Mouse (Mus musculus) adipocyte (in vitro differentiated cells): Measurements from ENCODE around the gene Klf12.
A peak's percentile ranks its signal among the peaks of the same experiment; 100 is the strongest.

Experiments used
- DNase-seq: peaks from one replicate; pipeline ENCODE4 v3.0.0-alpha.2; 2016; ENCODE audit warnings: low spot score

The Klf12 gene

GRCm38 (mm10) chr14:100235746-100236145 is 48.7 kb downstream of the Klf12 start:
- no peak for DNase-seq

- no peak for DNase-seq
Observed at GRCm38 (mm10) chr14:100231384-100231783, 53.1 kb downstream of the Klf12 start.

- no peak for DNase-seq
Observed at GRCm38 (mm10) chr14:100228120-100228519, 56.4 kb downstream of the Klf12 start.

GRCm38 (mm10) chr14:100227717-100228116 is 56.8 kb downstream of the Klf12 start:
- no peak for DNase-seq

GRCm38 (mm10) chr14:100224151-100224550 is 60.3 kb downstream of the Klf12 start:
- peak; percentile 3 for DNase-seq

GRCm38 (mm10) chr14:100222260-100222659 is 62.2 kb downstream of the Klf12 start:
- DNase-seq, result no peak

GRCm38 (mm10) chr14:100215213-100215785 is 69.2 kb downstream of the Klf12 start:
- DNase-seq, result no peak

- DNase-seq, result no peak
Observed at GRCm38 (mm10) chr14:100213066-100213465, 71.4 kb downstream of the Klf12 start.

- no peak for DNase-seq
Observed at GRCm38 (mm10) chr14:100211826-100212117, 72.7 kb downstream of the Klf12 start.

GRCm38 (mm10) chr14:100211036-100211825 is 73.2 kb downstream of the Klf12 start:
- DNase-seq, result no peak

GRCm38 (mm10) chr14:100209814-100210419 is 74.6 kb downstream of the Klf12 start:
- no peak for DNase-seq

GRCm38 (mm10) chr14:100207081-100207480 is 77.4 kb downstream of the Klf12 start:
- DNase-seq, result no peak

GRCm38 (mm10) chr14:100206207-100206606 is 78.3 kb downstream of the Klf12 start:
- DNase-seq, result no peak

- no peak for DNase-seq
Observed at GRCm38 (mm10) chr14:100200058-100200688, 84.3 kb downstream of the Klf12 start.

- no peak for DNase-seq
Observed at GRCm38 (mm10) chr14:100198636-100199035, 85.8 kb downstream of the Klf12 start.

GRCm38 (mm10) chr14:100197199-100197598 is 87.3 kb downstream of the Klf12 start:
- no peak for DNase-seq

- no peak for DNase-seq
Observed at GRCm38 (mm10) chr14:100189490-100190197, 94.8 kb downstream of the Klf12 start.

GRCm38 (mm10) chr14:100187372-100187771 is 97.1 kb downstream of the Klf12 start:
- DNase-seq, result no peak

GRCm38 (mm10) chr14:100177796-100178195 is 106.7 kb downstream of the Klf12 start:
- peak; percentile 5 for DNase-seq

GRCm38 (mm10) chr14:100165075-100165474 is 119.4 kb downstream of the Klf12 start:
- no peak for DNase-seq

GRCm38 (mm10) chr14:100156639-100157038 is 127.8 kb downstream of the Klf12 start:
- no peak for DNase-seq

GRCm38 (mm10) chr14:100147666-100148065 is 136.8 kb downstream of the Klf12 start:
- no peak for DNase-seq
